In the genomic region with DNA sequence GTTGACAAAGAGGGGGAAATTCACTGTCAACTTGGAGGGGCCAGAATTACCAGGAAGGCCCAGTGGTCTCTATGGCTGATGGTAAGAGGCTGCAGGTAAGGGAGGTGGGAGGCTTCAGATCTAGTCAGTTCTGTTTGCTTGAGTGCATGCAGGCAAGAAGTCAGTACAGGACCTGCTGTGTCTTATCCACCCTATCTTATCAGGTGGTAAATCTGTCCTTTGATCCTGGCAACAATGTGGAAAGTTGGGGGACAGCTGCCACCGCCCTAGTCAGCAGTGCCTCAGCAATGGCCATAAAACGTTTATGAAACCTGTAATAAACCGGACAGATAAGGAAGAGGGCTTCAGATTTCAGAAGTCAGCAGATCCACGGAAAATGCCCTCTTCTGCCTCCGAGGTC, we compare ENCODE assay signal across 23 mouse cellular contexts.
DNase-seq lines count a peak whose midpoint lies in the region; ATAC-seq and TF ChIP-seq lines count a peak whose summit lies in the region.
"Had no signal": no experiment of that assay in that cellular context is flagged by ENCODE, and none has a peak within 500 bp of the region (broad histone marks: within the 10 kb centered on the region; RNA-seq: fewer than 3 reads in every experiment).

No protein-coding gene starts in this region.

- ATAC-seq in liver, postnatal 0 days: no peak
- ATAC-seq in liver, embryonic 12.5 days: no peak
- peak; percentile 52 for ATAC-seq in intestine, embryonic 14.5 days (replicated peaks; ENCODE audit: low FRiP score, low TSS enrichment, low read depth)
- ATAC-seq in intestine, embryonic 16.5 days: peak; percentile 47
- ATAC-seq in erythroid progenitor cell, adult 5-6 weeks (replicated peaks; ENCODE audit: low FRiP score, poor library complexity, severe bottlenecking): no peak
- ATAC-seq: forebrain, embryonic 14.5 days; forebrain, postnatal 0 days; Patski had no signal

- TF ChIP-seq EP300 in liver, postnatal 0 days (IDR thresholded peaks at IDR 0.05; ENCODE audit: low read depth): no peak

- no peaks in the 10 kb centered on the region for H3K27me3 ChIP-seq in liver, postnatal 0 days (ENCODE audit: insufficient read depth, low read length)
- peaks cover 9% of the 10 kb centered on the region; the same call in 1 of the 2 replicates for H3K27me3 ChIP-seq in liver, embryonic 12.5 days (replicated peaks)
- H3K27me3 ChIP-seq in intestine, embryonic 14.5 days (replicated peaks; ENCODE audit: control insufficient read depth, insufficient read depth, low read length): no peaks in the 10 kb centered on the region
- H3K27me3 ChIP-seq in intestine, embryonic 16.5 days (replicated peaks; ENCODE audit: control insufficient read depth, insufficient read depth, low read length): no peaks in the 10 kb centered on the region
- no peaks in the 10 kb centered on the region for H3K27me3 ChIP-seq in small intestine, adult 2 months (ENCODE audit: control insufficient read depth, insufficient read depth, low read length)
- H3K27me3 ChIP-seq: CH12.LX; heart, embryonic 15.5 days; Patski had no signal

- peak overlapping the region; percentile 8; the same call in 1 of the 2 replicates for H3K27ac ChIP-seq in liver, postnatal 0 days (ENCODE audit: low read depth)
- no peak overlapping the region for H3K27ac ChIP-seq in liver, embryonic 12.5 days
- H3K27ac ChIP-seq in intestine, embryonic 14.5 days (ENCODE audit: low read depth): peak overlapping the region; percentile 52; the same call in 1 of the 2 replicates
- 0 out of 2 replicates have a peak overlapping the region, but pooled peaks have one; percentile 31 for H3K27ac ChIP-seq in intestine, embryonic 16.5 days (ENCODE audit: low read length)
- peak overlapping the region; percentile 65 for H3K27ac ChIP-seq in small intestine, adult 2 months (ENCODE audit: insufficient read depth, low read depth, low read length)
- H3K27ac ChIP-seq: heart, embryonic 15.5 days; hindbrain, embryonic 10.5 days; hindbrain, embryonic 13.5 days had no signal

- H3K4me3 ChIP-seq in liver, postnatal 0 days (ENCODE audit: low read depth, low read length): no peak overlapping the region
- no peak overlapping the region for H3K4me3 ChIP-seq in liver, embryonic 12.5 days
- no peak overlapping the region for H3K4me3 ChIP-seq in intestine, embryonic 14.5 days (ENCODE audit: low read depth, low read length)
- H3K4me3 ChIP-seq in intestine, embryonic 16.5 days (ENCODE audit: low read length): no peak overlapping the region
- H3K4me3 ChIP-seq in small intestine, adult 2 months (ENCODE audit: low read depth, low read length): no peak overlapping the region
- H3K4me3 ChIP-seq: heart, embryonic 12.5 days; heart, embryonic 15.5 days; hindbrain, embryonic 10.5 days; hindbrain, embryonic 13.5 days had no signal

- intact Hi-C loops in left cerebral cortex, postnatal 25 days (cut with DNase I): no loop called here

- 49% methylated on average over 5 of the region's 5 CpGs for WGBS in liver, postnatal 0 days (ENCODE audit: insufficient replicate concordance)
- 47% methylated on average over 5 of the region's 5 CpGs for WGBS in liver, embryonic 12.5 days (ENCODE audit: insufficient replicate concordance)
- 21% methylated on average over 5 of the region's 5 CpGs for WGBS in intestine, embryonic 14.5 days
- WGBS in intestine, embryonic 16.5 days: 36% methylated on average over 5 of the region's 5 CpGs
- WGBS in small intestine, adult 2 months: 17% methylated on average over 5 of the region's 5 CpGs

- no peak overlapping the region for H3K9ac ChIP-seq in liver, postnatal 0 days (replicated peaks)
- no peak overlapping the region for H3K9ac ChIP-seq in liver, embryonic 12.5 days
- no peak overlapping the region for H3K9ac ChIP-seq in intestine, embryonic 14.5 days (ENCODE audit: low read length)
- no peak overlapping the region for H3K9ac ChIP-seq in intestine, embryonic 16.5 days (ENCODE audit: low read depth, low read length)
- H3K9ac ChIP-seq: forebrain, postnatal 0 days; heart, embryonic 12.5 days; heart, embryonic 15.5 days; hindbrain, embryonic 13.5 days had no signal

- peaks cover 42% of the 10 kb centered on the region for H3K4me1 ChIP-seq in liver, postnatal 0 days (ENCODE audit: insufficient read depth)
- peaks cover 76% of the 10 kb centered on the region for H3K4me1 ChIP-seq in liver, embryonic 12.5 days
- peaks cover 21% of the 10 kb centered on the region for H3K4me1 ChIP-seq in intestine, embryonic 14.5 days (replicated peaks; ENCODE audit: control insufficient read depth, insufficient read depth, low read length)
- peaks cover 51% of the 10 kb centered on the region for H3K4me1 ChIP-seq in intestine, embryonic 16.5 days (ENCODE audit: control insufficient read depth, insufficient read depth, low read length)
- peaks cover 43% of the 10 kb centered on the region for H3K4me1 ChIP-seq in small intestine, adult 2 months (ENCODE audit: control insufficient read depth, insufficient read depth, insufficient read length, low read length)

- DNase-seq in liver, postnatal 0 days: no peak
- DNase-seq in intestine, embryonic 14.5 days (ENCODE audit: low spot score): peak; percentile 65
- no peak for DNase-seq in left cerebral cortex, postnatal 25 days (ENCODE audit: low spot score in 2 of 2)
- DNase-seq: adrenal gland, postnatal 10 days; adrenal gland, postnatal 36 days; cerebellum, adult 18-20 months; cerebellum, adult 9-10 months; forebrain, postnatal 0 days; gastrocnemius, postnatal 25 days; heart, postnatal 10 days; heart, postnatal 36 days had no signal

- no peak for TF ChIP-seq POLR2A in small intestine, adult 2 months (IDR thresholded peaks at IDR 0.05; ENCODE audit: low read depth, low read length)

- TF ChIP-seq CTCF in liver, postnatal 0 days (IDR thresholded peaks at IDR 0.05; ENCODE audit: low read depth): no peak
- no peak for TF ChIP-seq CTCF in small intestine, adult 2 months (IDR thresholded peaks at IDR 0.05; ENCODE audit: extremely low read depth, insufficient read length, insufficient replicate concordance, low read depth, low read length)

- no peaks in the 10 kb centered on the region for H3K9me3 ChIP-seq in liver, postnatal 0 days (ENCODE audit: low read length)
- no peaks in the 10 kb centered on the region for H3K9me3 ChIP-seq in liver, embryonic 12.5 days (replicated peaks)
- H3K9me3 ChIP-seq in intestine, embryonic 14.5 days (ENCODE audit: control insufficient read depth, low read length): no peaks in the 10 kb centered on the region
- no peaks in the 10 kb centered on the region for H3K9me3 ChIP-seq in intestine, embryonic 16.5 days (ENCODE audit: control insufficient read depth, low read length)
- H3K9me3 ChIP-seq: G1E; heart, embryonic 12.5 days; heart, embryonic 15.5 days; hindbrain, embryonic 10.5 days; hindbrain, embryonic 13.5 days had no signal

- H3K36me3 ChIP-seq in liver, postnatal 0 days (replicated peaks; ENCODE audit: insufficient read depth, low read length): no peaks in the 10 kb centered on the region
- H3K36me3 ChIP-seq in liver, embryonic 12.5 days: no peaks in the 10 kb centered on the region
- H3K36me3 ChIP-seq in intestine, embryonic 14.5 days (ENCODE audit: control insufficient read depth, insufficient read depth, low read length): no peaks in the 10 kb centered on the region
- H3K36me3 ChIP-seq in intestine, embryonic 16.5 days (ENCODE audit: control insufficient read depth, insufficient read depth, low read length): no peaks in the 10 kb centered on the region
- H3K36me3 ChIP-seq in small intestine, adult 2 months (ENCODE audit: control insufficient read depth, insufficient read depth, low read length): no peaks in the 10 kb centered on the region
- H3K36me3 ChIP-seq: G1E; heart, embryonic 12.5 days; heart, embryonic 15.5 days; hindbrain, embryonic 10.5 days; hindbrain, embryonic 13.5 days had no signal

- no peak overlapping the region; the same call in 1 of the 2 replicates for H3K4me2 ChIP-seq in liver, postnatal 0 days (ENCODE audit: low read depth, low read length)
- H3K4me2 ChIP-seq in liver, embryonic 12.5 days: no peak overlapping the region
- no peak overlapping the region for H3K4me2 ChIP-seq in intestine, embryonic 14.5 days (ENCODE audit: low read length)
- 0 out of 2 replicates have a peak overlapping the region, but pooled peaks have one; percentile 10 for H3K4me2 ChIP-seq in intestine, embryonic 16.5 days (ENCODE audit: low read depth, low read length)
- H3K4me2 ChIP-seq: heart, embryonic 12.5 days; heart, embryonic 15.5 days; hindbrain, embryonic 13.5 days had no signal

Comparison
In these comparisons a context has a peak if more than half of its experiments do, and no peak if none do; other contexts are left out.
1. ATAC-seq: peak in intestine, embryonic 14.5 days (single experiment) and intestine, embryonic 16.5 days (single experiment); none in liver, postnatal 0 days (single experiment), liver, embryonic 12.5 days (single experiment) and erythroid progenitor cell, adult 5-6 weeks (single experiment).